Mouse (Mus musculus) retina, postnatal 1 day (tissue): ENCODE measurements around the gene Ugt1a8.
A peak's percentile ranks its signal among the peaks of the same experiment; 100 is the strongest.
"Not testable (repeated sequence)": the region's sequence is repeated elsewhere in the genome, so short reads cannot be mapped to it uniquely, and the experiment has no call there.

Experiments used
- DNase-seq: peaks from one replicate; pipeline ENCODE4 v3.0.0-alpha.2; 2012

Ugt1a8 gene

GRCm38 (mm10) chr1:88195687-88196086, 108.1 kb downstream of the Ugt1a8 start:
- DNase-seq, result no peak

GRCm38 (mm10) chr1:88197443-88197842, 109.8 kb downstream of the Ugt1a8 start:
- DNase-seq, result no peak

- peak; percentile 1 for DNase-seq
These were observed 112.4 kb downstream of the Ugt1a8 start for GRCm38 (mm10) chr1:88199996-88200395.

- DNase-seq, result no peak
These were observed 112.8 kb downstream of the Ugt1a8 start, which contains the start of gene Ugt1a2 for GRCm38 (mm10) chr1:88200456-88200855. Ugt1a2 (plus strand) TSS chr1:88200601.

GRCm38 (mm10) chr1:88205294-88205922, 117.8 kb downstream of the Ugt1a8 start, which contains the start of gene Dnajb3:
Dnajb3 (minus strand) TSS chr1:88205782.
- DNase-seq, result peak; percentile 90

- DNase-seq, result no peak
These were observed 119.3 kb downstream of the Ugt1a8 start for GRCm38 (mm10) chr1:88206843-88207479.

GRCm38 (mm10) chr1:88211812-88212211, 124.2 kb downstream of the Ugt1a8 start, which contains the start of gene Ugt1a1:
Ugt1a1 (plus strand) TSS chr1:88211959.
- no peak for DNase-seq

- peak; percentile 6 for DNase-seq
These were observed 124.9 kb downstream of the Ugt1a8 start for GRCm38 (mm10) chr1:88212341-88213045.

GRCm38 (mm10) chr1:88213061-88213460, 125.4 kb downstream of the Ugt1a8 start:
- peak; percentile 1 for DNase-seq

GRCm38 (mm10) chr1:88213766-88214461, 126.3 kb downstream of the Ugt1a8 start:
- peak; percentile 12 for DNase-seq

- DNase-seq, result peak; percentile 12
These were observed 126.9 kb downstream of the Ugt1a8 start for GRCm38 (mm10) chr1:88214462-88214952.

GRCm38 (mm10) chr1:88215466-88216380, 128.1 kb downstream of the Ugt1a8 start:
- DNase-seq, result peak; percentile 10

GRCm38 (mm10) chr1:88216551-88216950, 128.9 kb downstream of the Ugt1a8 start:
- peak; percentile 13 for DNase-seq

GRCm38 (mm10) chr1:88217144-88217543, 129.5 kb downstream of the Ugt1a8 start:
- peak; percentile 9 for DNase-seq

- DNase-seq, result peak; percentile 9
These were observed 130.0 kb downstream of the Ugt1a8 start for GRCm38 (mm10) chr1:88217576-88217975.

- peak; percentile 6 for DNase-seq
These were observed 130.4 kb downstream of the Ugt1a8 start for GRCm38 (mm10) chr1:88218051-88218450.

- no peak for DNase-seq
These were observed 131.0 kb downstream of the Ugt1a8 start for GRCm38 (mm10) chr1:88218591-88218990.

- no peak for DNase-seq
These were observed 131.4 kb downstream of the Ugt1a8 start for GRCm38 (mm10) chr1:88219054-88219453.

- DNase-seq, result no peak
These were observed 132.7 kb downstream of the Ugt1a8 start for GRCm38 (mm10) chr1:88220336-88220735.

GRCm38 (mm10) chr1:88222216-88222615, 134.6 kb downstream of the Ugt1a8 start:
- DNase-seq, result no peak

GRCm38 (mm10) chr1:88223011-88223515, 135.4 kb downstream of the Ugt1a8 start:
- DNase-seq, result not testable (repeated sequence)
